Mouse (Mus musculus) layer of hippocampus, postnatal 25 days (tissue): Measurements from ENCODE around the gene Tbx2. TPM values are rescaled to one million over a fixed set of nuclear protein-coding genes. Genes with fewer than 3 reads are reported as not detected.
A peak's percentile ranks its signal among the peaks of the same experiment; 100 is the strongest.

Experiments used
- DNase-seq, 2 experiments: peaks; one replicate each; pipeline ENCODE4 v3.0.0; 2022; ENCODE audit warnings: mixed read lengths in 2 of 2, low spot score in 1 of 2; ENCODE audit errors: extremely low spot score in 1 of 2
- total RNA-seq, 2 experiments: library from RNA; stranded (reverse); gene quantifications; 2 replicates each; pipeline ENCODE4 v1.2.3; 2021

Tbx2 gene
- total RNA-seq, 2 experiments from 2014 or later: 1.7 to 3.0 TPM

GRCm38 (mm10) chr11:85839258-85840030 is 7.1 kb downstream of the Tbx2 start:
- DNase-seq: no peak

- DNase-seq: no peak
Measured at GRCm38 (mm10) chr11:85840031-85840802, 7.9 kb downstream of the Tbx2 start.

GRCm38 (mm10) chr11:85840803-85841145 is 8.4 kb downstream of the Tbx2 start:
- no peak for DNase-seq

GRCm38 (mm10) chr11:85841211-85841681 is 8.9 kb downstream of the Tbx2 start:
- no peak for DNase-seq

DNA sequence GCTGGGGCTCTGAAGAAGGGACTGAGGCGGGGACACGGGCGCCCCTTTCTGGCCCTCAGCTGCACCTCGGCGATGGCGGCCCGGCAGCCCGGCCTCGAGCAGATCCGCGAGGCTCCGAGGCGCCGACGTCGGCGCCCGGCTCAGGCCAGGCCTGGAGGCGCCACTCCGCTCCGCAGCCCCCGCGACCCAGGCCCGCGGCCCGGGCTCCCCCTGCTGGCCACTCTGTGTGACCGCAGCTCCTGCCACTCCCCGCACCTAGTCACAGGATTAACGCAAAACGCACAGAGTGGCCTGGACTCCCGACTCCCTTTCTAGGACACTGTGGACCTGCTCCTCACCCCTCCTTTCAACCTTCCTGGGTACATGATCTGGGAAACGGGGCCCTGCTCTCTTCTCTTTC is 9.6 kb downstream of the Tbx2 start:
- DNase-seq: peak in 1 of 2 experiments; percentile 63

GRCm38 (mm10) chr11:85842596-85843346 is 10.4 kb downstream of the Tbx2 start:
- no peak for DNase-seq

GRCm38 (mm10) chr11:85843347-85843692 is 11.0 kb downstream of the Tbx2 start:
- DNase-seq: peak in 1 of 2 experiments; percentile 60

DNA sequence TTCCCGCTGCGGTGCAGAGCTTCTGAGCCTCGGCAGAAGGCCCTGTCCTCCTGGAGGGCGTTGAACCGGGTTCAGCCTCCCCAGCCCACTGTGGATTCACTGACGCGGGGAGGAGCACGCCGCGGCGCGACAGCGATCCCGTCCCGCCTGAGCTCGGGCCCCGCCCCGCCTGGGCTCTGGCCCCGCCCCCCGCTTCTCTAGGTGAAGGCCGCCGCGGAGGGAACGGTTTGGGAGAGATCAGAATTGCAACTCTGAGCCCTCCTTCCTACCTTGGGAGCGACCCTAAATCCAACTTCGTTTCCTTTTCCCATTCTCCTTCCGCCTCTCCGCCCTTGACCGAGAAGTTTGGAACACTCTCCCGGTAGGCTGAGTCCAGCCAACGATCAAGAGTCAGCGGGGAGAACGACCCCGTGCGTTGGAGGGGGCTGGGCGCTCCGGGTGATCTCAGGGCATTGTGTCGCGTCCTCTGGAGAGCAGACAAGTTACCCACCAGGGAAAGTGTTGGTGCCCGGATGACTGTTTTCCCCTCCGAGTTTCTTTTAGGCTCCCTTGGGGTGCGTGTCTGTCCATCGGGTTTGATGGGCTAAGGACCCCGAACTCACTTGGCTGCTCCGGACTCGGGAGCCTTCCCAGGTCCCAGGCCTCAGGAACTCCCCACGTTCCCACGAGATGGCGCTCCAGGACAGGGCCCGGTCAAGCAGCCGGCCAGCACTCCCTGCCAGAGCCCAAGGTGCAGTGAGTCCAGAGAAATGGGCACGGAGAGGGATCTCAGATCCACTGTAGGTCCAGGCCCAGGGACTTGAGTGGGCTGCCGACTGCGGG is 12.0 kb downstream of the Tbx2 start:
- peak; percentile 69 to 87 for DNase-seq

DNA sequence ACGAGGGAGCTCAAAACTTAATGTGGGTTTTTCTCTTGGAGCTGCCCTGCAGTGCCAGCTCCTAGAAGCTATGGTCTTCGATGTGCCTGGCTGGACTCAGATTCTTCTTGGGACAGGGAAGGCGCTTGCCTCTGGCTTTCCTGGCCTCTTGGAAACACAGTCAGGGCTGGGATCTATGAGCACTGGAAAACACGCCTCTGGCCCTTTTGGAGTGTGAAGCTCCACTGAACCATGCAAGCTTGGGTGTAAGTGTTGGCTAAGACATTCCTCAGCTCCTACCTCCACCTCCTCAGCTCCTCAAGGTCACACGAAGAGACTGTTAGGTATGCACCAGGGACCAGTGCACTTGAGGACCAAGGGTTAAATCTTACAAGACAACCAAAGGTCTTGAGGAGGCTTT is 12.6 kb downstream of the Tbx2 start:
- DNase-seq: no peak

DNA sequence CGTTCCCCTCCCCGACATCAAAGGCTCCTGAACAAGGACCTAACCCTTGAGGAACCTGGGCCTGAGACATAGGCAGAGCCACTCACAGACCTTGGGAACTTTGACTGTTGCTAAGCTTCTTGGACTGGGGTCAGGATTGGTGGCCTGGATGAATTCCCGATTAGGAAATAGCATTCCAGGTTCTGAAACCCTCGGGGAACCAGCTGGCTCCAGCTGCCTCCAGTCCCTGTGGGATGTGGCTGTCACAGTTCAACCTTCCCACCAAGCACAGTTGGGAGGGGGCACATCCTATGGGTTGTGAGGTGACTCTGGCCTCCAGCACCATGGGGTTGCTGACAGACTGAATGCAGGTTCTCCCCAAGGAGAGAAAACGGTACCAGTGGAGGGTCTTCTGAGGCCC is 13.6 kb downstream of the Tbx2 start:
- no peak for DNase-seq

DNA sequence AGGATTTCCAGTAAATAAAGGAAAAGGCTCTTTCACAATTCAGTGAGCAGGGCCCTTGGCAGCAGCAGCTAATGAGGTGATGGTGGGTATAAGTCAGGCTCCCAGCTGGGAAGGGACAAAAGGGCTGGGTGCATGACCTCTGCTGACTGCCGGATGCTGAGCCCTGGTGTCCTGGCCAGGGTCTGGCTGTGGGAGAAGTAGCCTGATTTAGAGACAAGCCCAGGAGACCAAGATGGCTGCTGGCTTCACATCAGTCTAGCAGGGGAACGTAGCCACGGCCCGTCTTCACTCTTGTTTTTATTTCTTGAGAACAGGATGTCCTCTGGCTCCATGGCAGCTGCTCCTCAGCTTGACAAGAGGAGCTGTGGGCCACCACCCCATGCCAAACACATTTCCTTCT is 14.2 kb downstream of the Tbx2 start:
- DNase-seq: no peak

DNA sequence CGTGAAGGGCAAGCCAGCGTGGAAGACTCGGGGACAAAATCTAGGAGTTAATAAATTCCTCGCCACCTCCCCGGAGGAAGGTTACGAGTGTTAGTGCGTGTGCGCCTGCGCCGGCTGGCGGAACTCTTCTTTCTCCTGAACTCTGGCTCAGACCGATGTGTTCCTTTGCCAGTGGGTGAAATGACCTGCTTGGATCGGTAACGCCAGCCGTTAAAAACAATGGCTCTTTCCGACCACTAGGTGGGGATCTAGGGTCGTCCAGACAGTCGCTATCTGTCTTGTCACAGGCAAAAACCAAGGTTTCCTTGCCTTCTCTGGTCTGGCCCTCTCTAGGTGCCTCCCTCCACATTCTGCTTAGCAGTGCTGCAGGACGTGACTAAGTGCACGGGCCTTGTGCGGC is 16.7 kb downstream of the Tbx2 start:
- peak in 1 of 2 experiments; percentile 48 for DNase-seq

DNA sequence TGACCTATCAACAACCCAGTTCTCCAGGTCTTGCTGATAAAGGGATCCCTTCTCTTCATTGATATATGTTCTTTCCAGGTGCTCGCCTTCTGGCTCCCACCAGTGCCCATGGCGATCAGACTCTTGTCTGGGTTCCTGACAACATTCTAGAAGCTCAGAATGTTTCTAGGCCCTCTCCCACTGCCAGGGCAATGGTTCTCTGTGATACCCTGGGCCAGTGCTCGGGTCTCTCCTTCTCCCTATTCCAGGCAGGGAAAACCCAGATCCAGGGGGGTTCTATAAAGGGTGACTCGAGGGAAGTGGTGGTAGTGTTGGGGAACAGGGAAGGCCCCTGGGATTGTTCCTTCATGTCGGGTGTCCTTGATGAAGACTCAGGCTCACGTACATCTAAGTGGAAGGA is 17.9 kb downstream of the Tbx2 start, which contains the start of gene Gm11444:
Gene Gm11444, minus strand, starts transcription at position 101 of the 400 bp plus-strand sequence.
- DNase-seq: no peak

DNA sequence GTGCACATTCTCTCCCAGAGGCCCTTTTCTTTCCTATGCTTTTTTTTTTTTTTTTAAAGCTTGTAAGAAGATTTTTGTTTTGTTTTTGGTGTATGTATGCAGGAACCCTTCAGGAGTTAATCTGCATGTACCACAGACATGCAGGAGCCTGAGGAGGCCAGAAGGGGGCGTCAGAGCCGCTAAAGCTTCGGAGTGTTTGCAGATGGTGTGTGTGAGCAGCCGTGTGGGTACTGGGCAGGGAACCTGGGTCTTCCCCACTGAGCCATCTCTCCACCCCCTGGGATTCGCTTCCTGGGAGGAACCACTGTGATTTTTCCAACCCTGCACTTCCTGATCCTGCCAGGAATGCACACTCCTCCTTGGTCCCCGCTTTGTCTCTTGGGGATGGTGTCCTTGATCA is 18.4 kb downstream of the Tbx2 start:
- DNase-seq: no peak

- no peak for DNase-seq
Measured at GRCm38 (mm10) chr11:85857997-85858698, 25.8 kb downstream of the Tbx2 start.

DNA sequence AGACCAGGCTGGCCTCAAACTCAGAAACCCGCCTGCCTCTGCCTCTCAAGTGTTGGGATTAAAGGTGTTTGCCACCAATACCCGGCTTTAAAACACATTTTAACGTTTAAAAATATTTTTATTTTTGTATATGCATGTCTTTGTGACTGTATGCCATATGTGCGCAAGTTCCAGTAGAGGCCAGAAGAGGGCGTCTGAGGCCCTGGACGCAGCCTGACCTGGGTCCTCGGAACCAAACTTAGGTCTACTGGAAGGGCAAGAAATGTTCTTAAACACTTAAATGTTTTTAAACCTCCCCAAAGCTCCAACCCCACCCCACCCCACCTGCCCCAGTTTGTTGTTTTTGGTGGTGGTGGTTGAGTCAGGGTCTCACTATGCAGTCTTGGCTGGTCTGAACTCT is 32.0 kb downstream of the Tbx2 start:
- no peak for DNase-seq

DNA sequence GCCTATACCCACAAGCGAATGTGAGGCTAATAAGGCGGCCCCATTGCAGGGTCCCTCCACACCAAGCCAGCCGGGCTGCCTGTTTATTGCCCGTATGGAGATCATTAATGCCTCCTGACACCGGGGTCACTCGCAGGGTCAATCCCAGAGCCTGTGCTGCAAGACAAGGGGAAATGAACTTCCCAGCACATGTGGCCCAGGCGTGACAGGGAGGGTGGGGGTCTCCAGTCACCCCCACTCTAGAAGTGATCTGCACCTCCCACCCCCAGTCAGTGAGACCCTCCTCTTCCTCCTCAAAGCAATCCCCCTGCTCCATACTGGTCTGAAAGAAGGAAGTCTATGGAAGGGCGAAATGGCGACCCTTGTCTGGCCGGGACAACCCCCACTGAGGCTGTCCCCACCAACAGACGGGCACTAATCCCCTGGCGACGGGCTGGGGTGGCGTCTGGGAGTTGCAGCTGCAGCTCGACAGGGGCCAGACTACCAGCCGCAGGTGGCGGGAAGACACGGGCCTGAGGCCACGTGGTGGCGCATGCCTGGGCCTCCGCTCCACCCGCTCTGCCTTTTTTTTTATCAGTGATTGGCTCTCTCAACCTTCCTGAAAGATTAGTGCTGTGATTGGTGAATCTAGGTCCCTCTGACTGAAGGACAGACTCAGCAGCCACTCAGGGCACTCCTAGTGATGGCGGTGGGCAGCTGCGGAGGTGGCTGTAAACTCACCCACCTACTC is 43.9 kb downstream of the Tbx2 start:
- no peak for DNase-seq

DNA sequence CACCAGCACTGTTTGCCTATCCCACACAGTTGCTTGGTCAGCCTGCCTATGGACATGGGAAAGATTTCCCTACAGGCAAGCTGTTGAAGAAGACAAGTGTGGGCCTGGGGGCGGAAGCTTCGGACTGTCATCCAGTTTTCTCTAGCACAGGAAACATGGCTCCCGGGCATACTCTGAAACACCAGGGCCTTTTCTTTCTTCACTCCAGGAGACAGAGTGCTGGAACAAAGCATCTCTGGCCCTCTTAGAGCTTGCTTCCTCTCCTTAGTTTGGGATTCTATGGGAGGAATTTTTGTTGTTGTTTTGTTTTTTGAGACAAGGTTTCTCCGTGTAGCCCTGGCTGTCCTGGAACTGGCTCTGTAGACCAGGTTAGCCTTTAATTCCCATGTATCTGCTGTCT is 52.1 kb downstream of the Tbx2 start:
- DNase-seq: no peak
